Mouse (Mus musculus) heart, embryonic 13.5 days (tissue): ENCODE measurements around the gene Cep295nl. TPM values are rescaled to one million over a fixed set of nuclear protein-coding genes. Genes with fewer than 3 reads are reported as not detected.
"Not testable (repeated sequence)": the region's sequence is repeated elsewhere in the genome, so short reads cannot be mapped to it uniquely, and the experiment has no call there.

ENCODE experiments used
- ATAC-seq: fragments of 200-750 bp; cut with Nextera tagmentation; 2 replicates; pipeline ENCODE4 v1.8.0; 2017; ENCODE audit warnings: moderate TSS enrichment; ENCODE audit not compliant: insufficient number of reproducible peaks, low FRiP score, low TSS enrichment; ENCODE audit errors: extremely low read depth
- H3K27ac ChIP-seq: fragments of 300-500 bp; sonication (generic); replicated peaks from 2 replicates; pipeline ENCODE4 v1.5.1; 2015; ENCODE audit warnings: moderate library complexity, mild to moderate bottlenecking, inconsistent platforms
- H3K27me3 ChIP-seq: fragments of 300-500 bp; sonication (generic); replicated peaks from 2 replicates; pipeline ENCODE4 v1.6.1; 2015; ENCODE audit warnings: mild to moderate bottlenecking, inconsistent platforms
- H3K36me3 ChIP-seq: fragments of 300-500 bp; sonication (generic); 2 replicates; pipeline ENCODE4 v1.6.1; 2015; ENCODE audit warnings: mild to moderate bottlenecking, inconsistent platforms
- H3K4me1 ChIP-seq: fragments of 300-500 bp; sonication (generic); 2 replicates; pipeline ENCODE4 v1.6.1; 2015; ENCODE audit warnings: inconsistent platforms
- H3K4me2 ChIP-seq: fragments of 300-500 bp; sonication (generic); 2 replicates; pipeline ENCODE4 v1.6.1; 2015; ENCODE audit warnings: inconsistent platforms, mild to moderate bottlenecking, moderate library complexity
- H3K4me3 ChIP-seq: fragments of 300-500 bp; sonication (generic); 2 replicates; pipeline ENCODE4 v1.5.1; 2015; ENCODE audit warnings: moderate library complexity, mild to moderate bottlenecking, inconsistent platforms
- H3K9ac ChIP-seq: fragments of 300-500 bp; sonication (generic); 2 replicates; pipeline ENCODE4 v1.6.1; 2015; ENCODE audit warnings: inconsistent platforms, mild to moderate bottlenecking, moderate library complexity
- H3K9me3 ChIP-seq: fragments of 300-500 bp; sonication (generic); 2 replicates; pipeline ENCODE4 v1.6.1; 2016; ENCODE audit warnings: inconsistent platforms
- WGBS: fragments of 180-500 bp; shearing (Covaris S2); methylation state at CpG from one replicate; pipeline ENCODE4 v1.1.7; 2015; ENCODE audit warnings: mixed read lengths; 5-methylcytosine and 5-hydroxymethylcytosine counted together
- polyA plus RNA-seq: library from polyadenylated mRNA; unstranded; fragments of >200 nt; fragmentation: Nextera tagmentation; extraction: Ambion mirVana; gene quantifications from 2 replicates; pipeline ENCODE4 v1.2.1, GENCODE M21; 2015

The Cep295nl gene
- polyA plus RNA-seq, 1 experiment from 2014 or later = 0.15 TPM

DNA sequence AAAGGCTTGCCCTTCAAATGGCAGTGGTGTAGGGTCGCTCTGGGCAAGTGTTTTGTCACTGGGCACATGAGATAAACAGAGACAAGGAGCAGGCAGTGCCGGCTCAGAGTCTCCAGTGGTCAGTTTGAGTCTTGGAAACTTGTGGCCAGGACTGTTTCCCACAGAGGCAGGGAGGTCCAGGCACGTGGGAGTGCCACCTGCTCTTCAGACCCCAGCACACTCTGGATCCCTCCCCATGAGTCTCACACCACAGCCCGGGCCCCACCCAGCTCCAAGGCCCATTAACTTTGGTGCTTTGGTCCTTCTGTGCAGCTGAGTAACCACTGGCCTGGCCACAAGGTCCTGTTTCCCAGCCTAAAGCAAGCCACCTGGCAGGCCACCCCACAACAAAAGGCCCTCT is 20.3 kb downstream of the Cep295nl start:
- Histone ChIP-seq H3K27ac (no peak overlapping the region), H3K9ac (no peak overlapping the region; the same call in 1 of the 2 replicates), H3K4me2 (no peak overlapping the region), H3K27me3 (no peaks in the 10 kb centered on the region), H3K9me3 (no peaks in the 10 kb centered on the region), H3K4me1 (peaks cover 33% of the 10 kb centered on the region), H3K4me3 (no peak overlapping the region), H3K36me3 (peaks cover 34% of the 10 kb centered on the region)
- 49% methylated on average over 4 of the region's 4 CpGs for WGBS
- ATAC-seq = no peak

DNA sequence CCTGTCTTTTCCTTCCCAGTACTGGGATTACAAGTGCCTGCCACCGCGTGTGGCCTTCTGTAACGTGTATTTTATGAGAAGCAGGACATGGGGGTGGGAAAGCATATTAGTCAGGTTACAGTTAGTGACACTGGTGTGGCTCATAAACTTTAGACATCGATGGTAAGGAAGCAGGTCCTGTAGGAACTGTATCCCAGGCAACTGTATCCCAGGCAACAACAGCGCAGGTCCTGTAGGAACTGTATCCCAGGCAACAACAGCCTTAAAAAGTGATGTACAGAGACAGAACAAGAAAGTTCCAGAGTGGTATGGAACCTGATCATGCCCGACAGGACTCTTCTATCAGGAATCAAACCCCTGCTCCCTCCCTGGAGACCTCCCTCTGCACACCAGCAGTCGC is 20.8 kb downstream of the Cep295nl start:
- Histone ChIP-seq H3K27me3 (no peaks in the 10 kb centered on the region), H3K9me3 (no peaks in the 10 kb centered on the region), H3K4me2 (no peak overlapping the region), H3K4me3 (no peak overlapping the region), H3K27ac (no peak overlapping the region), H3K4me1 (peaks cover 33% of the 10 kb centered on the region), H3K9ac (no peak overlapping the region; the same call in 1 of the 2 replicates), H3K36me3 (peaks cover 38% of the 10 kb centered on the region)
- WGBS = 79% methylated on average over 7 of the region's 7 CpGs
- ATAC-seq = no peak

DNA sequence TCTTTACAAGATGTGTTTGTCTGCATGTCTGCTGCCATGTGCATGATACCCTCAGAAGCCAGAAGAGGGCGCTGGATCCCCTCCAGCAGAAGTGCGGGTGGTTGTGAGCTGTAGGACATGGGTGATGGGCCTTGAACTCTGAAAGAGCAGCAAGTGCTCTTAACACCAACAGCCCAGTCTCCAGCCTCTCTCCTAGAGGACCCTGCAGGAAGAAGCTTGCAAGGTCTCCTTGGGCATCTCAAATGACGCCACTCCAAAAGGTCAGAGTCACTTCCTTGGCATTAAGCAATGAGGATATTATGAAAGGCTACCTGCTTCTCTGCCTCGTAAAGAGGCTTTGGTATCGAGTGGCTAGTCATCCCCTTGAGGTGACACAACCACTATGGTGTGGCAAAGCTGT is 23.6 kb downstream of the Cep295nl start:
- no peaks in the 10 kb centered on the region for H3K9me3 ChIP-seq
- no peak overlapping the region for H3K27ac ChIP-seq
- WGBS = 53% methylated on average over 5 of the region's 5 CpGs
- no peak overlapping the region for H3K9ac ChIP-seq
- peaks cover 58% of the 10 kb centered on the region for H3K36me3 ChIP-seq
- no peak overlapping the region for H3K4me2 ChIP-seq
- H3K4me1 ChIP-seq = peaks cover 20% of the 10 kb centered on the region
- no peak for ATAC-seq
- no peak overlapping the region for H3K4me3 ChIP-seq
- H3K27me3 ChIP-seq = no peaks in the 10 kb centered on the region

DNA sequence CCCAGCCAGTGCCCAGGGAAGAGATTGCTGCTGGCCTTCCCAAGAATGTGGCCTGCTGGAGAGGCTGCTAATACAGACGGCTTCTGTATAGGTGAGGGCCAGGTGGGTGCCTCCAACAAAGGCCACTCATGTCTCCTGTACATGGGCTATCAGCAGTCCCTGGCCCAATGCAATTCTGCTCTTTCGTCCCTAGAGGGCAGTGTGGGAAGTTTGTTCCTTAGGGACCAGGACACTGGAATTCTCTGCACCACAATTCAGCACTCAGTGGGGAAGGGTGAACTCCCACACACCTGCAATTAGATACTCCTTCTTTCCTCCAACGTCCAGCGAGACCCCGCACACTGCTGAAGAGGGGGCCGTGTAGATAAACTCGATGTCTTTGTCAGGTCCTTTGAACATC is 25.2 kb downstream of the Cep295nl start:
- Histone ChIP-seq H3K4me2 (no peak overlapping the region), H3K27me3 (no peaks in the 10 kb centered on the region), H3K4me1 (peaks cover 17% of the 10 kb centered on the region), H3K27ac (peak overlapping the region; percentile 42; the same call in 1 of the 2 replicates), H3K9me3 (no peaks in the 10 kb centered on the region), H3K36me3 (peaks cover 72% of the 10 kb centered on the region), H3K9ac (0 out of 2 replicates have a peak overlapping the region, but pooled peaks have one; percentile 7), H3K4me3 (no peak overlapping the region)
- ATAC-seq = no peak
- 13% methylated on average over 7 of the region's 7 CpGs for WGBS

DNA sequence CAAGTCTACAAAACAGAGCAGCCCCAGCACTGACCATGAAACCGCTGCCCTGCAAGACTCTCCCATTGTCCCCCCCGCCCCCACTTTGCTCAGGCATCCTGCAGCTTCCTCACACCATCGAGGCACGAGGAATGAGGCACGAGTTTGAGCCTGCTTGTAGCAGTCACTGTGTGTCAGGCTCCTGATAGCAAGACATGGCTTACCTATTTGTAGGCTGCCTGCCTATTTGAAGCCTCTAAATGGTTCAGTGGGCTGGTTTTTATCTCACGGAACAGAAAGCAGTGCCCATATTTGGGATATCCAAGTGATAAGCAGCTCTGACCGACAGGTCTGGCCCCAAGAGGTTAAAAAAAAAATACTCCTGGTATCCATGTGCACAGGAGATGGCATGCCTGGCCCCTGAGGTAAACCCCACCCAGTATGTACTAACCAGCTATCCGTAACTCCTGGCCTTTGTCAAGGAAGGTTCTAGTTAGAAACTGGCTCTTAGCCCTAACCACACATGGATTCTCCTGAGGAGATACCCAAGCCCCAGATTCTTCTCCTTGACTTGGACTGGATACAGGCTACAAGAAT is 26.0 kb downstream of the Cep295nl start:
- no peak overlapping the region for H3K9ac ChIP-seq
- peaks cover 17% of the 10 kb centered on the region for H3K4me1 ChIP-seq
- 35% methylated on average over 8 of the region's 8 CpGs for WGBS
- H3K4me3 ChIP-seq = no peak overlapping the region
- H3K4me2 ChIP-seq = no peak overlapping the region
- ATAC-seq = no peak
- H3K9me3 ChIP-seq = no peaks in the 10 kb centered on the region
- no peaks in the 10 kb centered on the region for H3K27me3 ChIP-seq
- peak overlapping the region; percentile 42 for H3K27ac ChIP-seq
- peaks cover 80% of the 10 kb centered on the region for H3K36me3 ChIP-seq

DNA sequence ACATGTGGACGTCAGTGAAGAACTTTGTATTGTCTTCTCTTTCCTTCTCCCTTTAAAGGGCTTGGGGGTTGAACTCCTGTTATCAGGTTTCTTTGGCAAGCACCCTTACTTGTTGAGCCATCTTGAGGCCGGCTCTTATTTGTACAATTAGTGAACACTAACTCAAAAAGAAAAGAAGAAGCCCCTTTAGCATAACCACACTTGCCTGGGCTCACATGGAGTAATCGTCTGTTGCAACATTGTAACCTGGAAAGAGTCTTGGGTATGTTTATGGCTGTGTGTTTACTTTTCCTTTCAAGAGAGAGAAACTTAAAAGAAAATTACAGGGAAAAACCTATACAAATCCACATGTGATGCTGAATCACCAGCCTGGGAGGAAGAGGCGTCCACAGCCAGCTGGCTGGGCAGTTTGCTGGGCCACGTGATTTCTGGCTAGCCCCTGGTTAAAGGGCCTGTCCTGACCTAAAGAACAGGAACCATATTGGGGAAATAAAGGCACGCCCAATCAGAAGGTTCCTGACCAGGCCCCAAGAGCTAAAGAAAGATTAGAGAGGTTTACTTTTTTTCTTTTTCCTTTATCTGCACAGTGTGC is 30.1 kb downstream of the Cep295nl start:
- 67% methylated on average over 6 of the region's 6 CpGs for WGBS
- Histone ChIP-seq H3K9ac (no peak overlapping the region), H3K4me1 (peaks cover 14% of the 10 kb centered on the region), H3K36me3 (peaks cover 86% of the 10 kb centered on the region), H3K4me3 (no peak overlapping the region), H3K27ac (no peak overlapping the region), H3K27me3 (no peaks in the 10 kb centered on the region), H3K4me2 (no peak overlapping the region), H3K9me3 (peaks cover 12% of the 10 kb centered on the region)
- ATAC-seq = no peak

DNA sequence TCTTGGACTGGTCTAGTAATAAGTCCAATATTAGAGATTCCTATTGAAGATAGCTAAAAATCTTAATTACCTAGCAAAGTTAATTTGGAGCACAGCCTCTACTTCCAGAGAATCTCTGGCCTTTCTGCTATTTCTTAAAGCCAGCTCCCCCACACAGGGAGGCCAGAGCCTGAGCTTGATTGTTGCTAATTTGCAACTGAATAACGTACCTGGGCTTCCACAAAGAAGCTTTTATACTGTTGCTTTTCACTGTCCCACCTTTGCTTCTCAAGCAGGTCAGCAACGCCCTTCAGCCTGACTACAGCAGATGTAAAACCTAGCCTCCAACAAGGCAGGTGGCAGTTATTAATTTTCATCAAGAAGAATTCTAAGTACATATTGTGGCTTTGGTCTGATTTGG is 34.3 kb downstream of the Cep295nl start:
- not testable (repeated sequence) for H3K27me3 ChIP-seq, H3K4me2 ChIP-seq, ATAC-seq, H3K9ac ChIP-seq, H3K4me3 ChIP-seq, H3K27ac ChIP-seq, H3K4me1 ChIP-seq
- Histone ChIP-seq H3K36me3 (peaks cover 69% of the 10 kb centered on the region), H3K9me3 (peaks cover 12% of the 10 kb centered on the region)
- WGBS = 88% methylated on average over 2 of the region's 2 CpGs

DNA sequence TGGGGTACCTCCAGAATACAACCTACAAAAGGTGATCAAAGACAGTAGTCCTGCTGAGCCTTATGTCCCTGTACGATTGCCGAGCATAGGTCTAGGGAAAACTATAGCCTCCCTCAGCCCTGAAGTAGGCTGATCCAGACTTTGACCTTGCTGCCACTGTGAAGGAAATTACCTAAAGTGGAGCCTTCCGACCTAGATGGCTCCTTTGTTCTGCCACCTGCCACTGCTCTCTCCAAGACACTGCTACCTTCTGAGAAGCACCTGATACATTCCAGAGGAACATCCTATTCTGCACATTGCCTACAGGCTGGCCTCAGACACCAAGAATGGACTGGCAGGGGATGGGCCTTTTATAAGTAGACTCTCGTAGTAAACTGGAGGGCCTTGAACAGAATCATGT is 38.3 kb downstream of the Cep295nl start:
- 87% methylated on average over 4 of the region's 4 CpGs for WGBS
- H3K4me2 ChIP-seq, H3K4me3 ChIP-seq, H3K4me1 ChIP-seq, H3K9me3 ChIP-seq, ATAC-seq, H3K9ac ChIP-seq, H3K27ac ChIP-seq, H3K27me3 ChIP-seq: not testable (repeated sequence)
- peaks cover 55% of the 10 kb centered on the region for H3K36me3 ChIP-seq

DNA sequence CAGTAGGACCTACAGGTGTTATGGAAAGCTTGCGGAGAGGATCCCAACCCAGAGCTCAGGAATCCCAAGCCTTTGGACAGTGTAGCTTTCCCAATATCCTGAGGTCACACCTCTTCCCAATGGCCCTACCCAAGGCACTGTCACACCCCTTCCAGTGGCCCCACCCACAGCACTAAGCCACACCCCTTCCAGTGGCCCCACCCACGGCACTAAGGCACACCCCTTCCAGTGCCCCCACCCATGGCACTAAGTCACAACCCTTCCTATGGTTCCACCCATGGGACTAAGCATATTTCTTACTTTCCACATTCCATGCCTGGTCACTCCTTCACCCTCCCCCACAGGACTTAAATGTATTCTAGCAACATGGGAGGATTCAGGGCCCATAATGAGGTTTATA is 43.5 kb downstream of the Cep295nl start:
- Histone ChIP-seq H3K9me3 (no peaks in the 10 kb centered on the region), H3K4me1 (no peaks in the 10 kb centered on the region), H3K4me2 (no peak overlapping the region), H3K27me3 (no peaks in the 10 kb centered on the region), H3K4me3 (no peak overlapping the region), H3K9ac (no peak overlapping the region), H3K27ac (no peak overlapping the region), H3K36me3 (peaks cover 33% of the 10 kb centered on the region)
- ATAC-seq = no peak
- 76% methylated on average over 2 of the region's 2 CpGs for WGBS

DNA sequence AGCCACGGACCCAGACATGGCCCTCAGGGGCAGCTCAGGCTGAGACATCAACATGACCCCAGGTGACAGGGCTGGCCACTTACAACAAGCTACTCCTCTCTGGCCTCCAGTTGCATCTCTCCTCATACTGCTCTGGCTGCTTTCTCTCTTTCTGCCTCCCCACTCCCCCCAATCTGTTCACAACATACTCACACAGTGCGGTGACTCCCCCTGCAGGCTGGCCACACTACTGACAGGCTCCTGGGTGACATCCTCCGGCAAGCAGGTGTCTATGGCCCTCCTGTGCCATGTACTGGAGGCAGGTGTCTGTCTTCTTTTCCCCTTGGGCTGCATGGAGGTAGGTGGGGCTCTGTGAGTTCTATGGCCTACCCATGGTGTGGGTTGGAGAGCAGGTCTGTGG is 44.3 kb downstream of the Cep295nl start:
- H3K4me2 ChIP-seq = no peak overlapping the region
- 75% methylated on average over 3 of the region's 3 CpGs for WGBS
- ATAC-seq = no peak
- H3K4me3 ChIP-seq = no peak overlapping the region
- no peak overlapping the region for H3K27ac ChIP-seq
- peaks cover 25% of the 10 kb centered on the region for H3K36me3 ChIP-seq
- no peaks in the 10 kb centered on the region for H3K4me1 ChIP-seq
- H3K9me3 ChIP-seq = no peaks in the 10 kb centered on the region
- no peak overlapping the region for H3K9ac ChIP-seq
- no peaks in the 10 kb centered on the region for H3K27me3 ChIP-seq

DNA sequence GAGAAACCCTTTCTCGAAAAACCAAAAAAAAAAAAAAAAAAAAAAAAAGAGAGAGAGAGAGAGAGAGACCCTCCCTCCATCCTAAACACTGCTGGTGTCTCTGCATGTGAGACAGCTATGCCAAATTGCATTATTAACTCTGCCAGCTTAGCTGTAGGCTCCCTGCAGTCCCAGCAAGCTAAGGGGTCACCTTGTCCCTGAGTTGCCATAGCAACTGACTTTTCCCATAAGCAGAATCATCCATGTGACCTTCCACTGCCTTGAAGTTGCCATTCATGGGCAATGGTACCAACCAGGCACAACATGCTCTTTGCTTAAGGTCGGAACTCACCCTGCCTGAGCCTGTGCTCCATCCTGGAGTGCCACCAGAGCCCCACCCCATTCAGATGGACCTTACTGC is 47.3 kb downstream of the Cep295nl start:
- Histone ChIP-seq H3K36me3 (no peaks in the 10 kb centered on the region), H3K27ac (no peak overlapping the region), H3K9me3 (no peaks in the 10 kb centered on the region), H3K27me3 (no peaks in the 10 kb centered on the region), H3K4me3 (no peak overlapping the region), H3K4me2 (no peak overlapping the region), H3K4me1 (peaks cover 6% of the 10 kb centered on the region), H3K9ac (no peak overlapping the region)
- ATAC-seq = no peak
- WGBS = 77% methylated on average over 2 of the region's 2 CpGs

DNA sequence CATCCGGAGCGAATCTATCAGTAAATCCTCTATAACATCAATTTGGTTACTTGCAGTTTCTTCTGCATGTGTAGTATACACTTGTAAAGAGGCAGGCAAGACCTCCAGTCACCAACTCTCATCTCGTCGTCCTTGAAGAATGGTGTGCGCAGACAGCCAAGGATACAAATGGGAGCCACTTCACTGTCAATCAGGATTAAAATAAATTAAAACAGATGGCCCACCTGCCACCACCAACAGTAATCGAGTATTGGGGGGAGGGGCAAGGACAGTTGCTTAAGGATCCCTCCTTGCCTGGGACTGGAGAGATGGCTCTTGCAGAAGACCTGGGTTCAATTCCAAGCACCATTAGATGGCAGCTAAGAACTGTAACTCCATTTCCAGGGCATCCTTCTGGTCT is 49.6 kb downstream of the Cep295nl start:
- 61% methylated on average over 6 of the region's 6 CpGs for WGBS
- H3K9ac ChIP-seq = no peak overlapping the region
- H3K9me3 ChIP-seq = no peaks in the 10 kb centered on the region
- H3K27ac ChIP-seq = no peak overlapping the region
- peaks cover 1% of the 10 kb centered on the region; the same call in 1 of the 2 replicates for H3K36me3 ChIP-seq
- H3K27me3 ChIP-seq = no peaks in the 10 kb centered on the region
- no peak overlapping the region for H3K4me3 ChIP-seq
- H3K4me1 ChIP-seq = peaks cover 21% of the 10 kb centered on the region
- H3K4me2 ChIP-seq = no peak overlapping the region
- no peak for ATAC-seq
